Mouse (Mus musculus) cerebellum, adult 18-20 months (tissue): Measurements from ENCODE around the gene Tet3.

Experiments
- DNase-seq, 2 experiments: peaks; one replicate each; pipeline ENCODE4 v3.0.0; 2021

The Tet3 gene

DNA sequence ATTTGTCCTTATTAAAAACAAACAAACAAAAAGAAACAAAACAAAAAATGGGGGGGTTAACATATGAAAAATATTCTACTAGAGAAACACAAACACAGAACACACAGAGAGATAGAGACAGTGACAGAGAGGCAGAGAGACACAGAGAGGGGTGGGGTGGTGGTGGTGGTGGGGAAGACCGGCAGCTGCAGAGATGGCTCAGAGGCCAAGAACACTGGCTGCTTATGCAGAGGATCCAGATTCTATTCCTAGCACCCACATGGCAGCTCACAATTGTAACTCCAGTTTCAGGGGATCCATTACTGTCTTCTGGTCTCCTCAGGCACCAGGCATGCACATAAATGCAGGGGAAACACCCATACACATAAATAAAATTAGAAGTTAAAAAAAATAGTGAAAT lies 45.2 kb downstream of the Tet3 start:
- no peak for DNase-seq

DNA sequence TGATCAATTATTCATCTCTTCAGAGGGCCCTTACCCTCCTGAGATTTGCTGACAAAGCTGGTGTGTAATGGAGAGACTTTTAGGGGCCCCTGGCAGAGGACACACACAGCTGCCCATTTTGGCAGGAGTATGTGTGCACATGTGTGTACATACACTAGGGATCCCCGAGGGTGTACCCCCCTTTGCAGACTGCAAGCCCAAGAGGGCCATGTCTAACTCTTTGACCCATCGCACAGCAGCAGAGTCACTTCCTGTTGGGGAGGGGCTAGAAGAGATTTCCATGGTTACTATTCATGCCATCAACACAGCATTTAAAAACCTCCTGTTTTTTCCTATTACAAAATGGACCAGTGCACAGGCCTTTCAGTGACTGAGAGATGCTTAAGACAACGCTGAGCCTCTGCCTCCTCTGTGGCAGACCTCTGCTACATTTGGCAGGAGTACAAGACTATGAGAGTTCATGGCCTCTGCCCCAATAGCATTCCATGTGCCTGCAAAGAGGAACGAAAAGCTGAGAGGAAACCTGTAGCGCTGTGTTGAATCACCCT lies 46.0 kb downstream of the Tet3 start:
- DNase-seq = no peak

DNA sequence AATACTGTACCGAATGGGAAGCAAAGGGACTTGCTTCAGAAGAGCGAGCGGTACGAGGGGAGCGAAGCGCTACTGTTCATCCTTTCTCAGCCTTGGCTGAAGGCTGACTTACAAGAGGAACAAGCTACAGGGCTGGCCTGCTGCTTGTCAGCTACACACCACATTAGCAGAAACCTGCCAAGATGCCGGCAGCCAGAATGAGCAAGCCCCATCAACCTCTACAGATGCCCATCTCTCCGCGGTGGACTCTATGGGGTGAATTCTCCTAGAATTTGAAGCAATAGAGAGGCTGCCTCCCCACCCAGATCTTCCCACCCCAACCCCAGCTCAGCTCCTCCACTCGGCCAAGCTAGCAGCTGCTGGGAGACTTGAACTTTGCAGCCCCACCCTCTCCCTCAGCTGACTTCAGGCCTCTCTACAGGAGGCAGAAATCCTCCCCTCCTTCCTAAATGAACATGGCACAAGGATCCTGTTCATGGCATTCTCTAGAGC lies 46.5 kb downstream of the Tet3 start:
- DNase-seq = peak in 1 of 2 experiments; percentile 54

DNA sequence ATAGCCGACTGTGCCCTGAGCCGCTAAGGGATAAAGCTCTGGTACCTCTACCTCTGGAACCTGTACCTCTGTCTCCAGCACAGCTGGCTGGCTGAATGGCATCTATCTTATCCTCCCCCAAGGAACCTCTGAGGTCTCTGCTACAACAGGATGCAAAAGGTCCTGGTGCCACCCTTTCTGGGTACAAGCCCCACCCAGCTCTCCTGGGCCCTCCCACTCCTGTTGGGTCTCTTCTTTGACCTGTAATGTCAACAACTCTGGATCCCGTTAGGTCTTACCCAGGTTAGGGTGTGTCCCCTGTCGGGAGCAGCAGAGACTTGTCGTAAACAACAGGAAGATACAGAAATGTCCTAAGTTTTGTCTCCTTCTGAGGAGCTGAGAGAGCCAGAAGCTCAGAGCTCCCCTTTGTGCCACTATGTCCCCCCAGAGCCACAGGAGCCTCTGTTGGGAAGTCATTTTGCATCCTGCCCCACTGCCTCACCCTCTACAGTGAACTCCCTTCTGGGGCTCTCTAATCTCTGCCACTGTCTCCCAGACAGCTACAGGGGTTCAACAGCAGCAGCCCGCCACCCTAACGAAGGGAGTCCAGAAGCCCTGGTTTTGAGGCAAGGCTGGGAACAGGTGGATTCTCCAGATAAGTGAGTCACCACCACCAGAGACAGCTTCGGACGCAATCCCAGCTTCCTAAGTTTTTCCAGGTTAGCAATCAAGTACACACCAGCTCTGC lies 47.1 kb downstream of the Tet3 start:
- no peak for DNase-seq

DNA sequence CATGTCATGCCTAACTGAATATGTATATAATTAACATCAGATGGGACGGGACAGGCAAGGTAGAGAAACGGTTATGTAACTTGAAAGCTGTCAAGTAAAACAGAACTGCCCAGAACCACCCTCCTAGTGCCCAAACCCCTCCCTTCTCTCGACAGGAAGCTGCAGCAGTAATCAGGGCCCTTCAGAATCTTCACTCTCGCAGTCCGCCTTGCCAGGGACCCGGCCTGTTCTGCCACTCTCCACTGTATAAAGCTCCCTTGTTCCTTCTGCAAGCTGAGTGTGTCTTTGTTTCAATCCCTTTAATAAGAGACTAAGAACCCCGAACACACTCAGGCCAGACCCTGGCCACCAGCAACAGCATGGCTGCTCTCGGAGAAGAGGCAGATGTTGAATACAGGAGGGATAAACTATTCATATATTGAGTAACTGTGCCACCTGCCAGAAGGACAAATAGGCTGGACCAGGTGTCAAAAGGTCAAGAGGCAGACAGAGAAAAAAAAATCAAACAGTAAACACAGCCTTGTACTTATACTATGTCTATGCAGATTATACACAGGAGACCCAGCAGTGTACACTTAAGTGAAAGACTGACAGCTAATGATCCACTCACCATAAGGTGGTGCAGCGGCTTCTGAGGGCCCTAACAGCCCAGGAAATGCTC lies 48.7 kb downstream of the Tet3 start:
- no peak for DNase-seq

DNA sequence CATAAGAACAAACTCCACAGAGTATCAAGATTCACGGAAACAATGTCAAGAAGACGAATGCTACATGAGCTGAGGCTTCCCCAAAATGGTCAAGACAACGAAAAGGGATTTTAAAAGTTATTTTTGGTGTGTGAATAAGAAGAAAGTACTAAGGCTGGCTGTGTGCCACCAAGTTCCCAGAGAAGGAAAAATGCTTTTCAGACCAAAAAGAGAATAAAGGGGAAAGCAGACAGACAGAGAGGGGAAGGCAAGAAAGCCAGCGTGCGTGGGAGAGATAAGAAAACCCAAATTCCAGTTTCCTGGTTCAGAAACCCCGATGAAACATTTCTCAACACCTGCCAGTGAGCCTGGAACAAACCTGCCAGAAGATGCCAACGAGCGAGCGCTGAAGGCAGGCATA lies 50.4 kb downstream of the Tet3 start:
- no peak for DNase-seq

DNA sequence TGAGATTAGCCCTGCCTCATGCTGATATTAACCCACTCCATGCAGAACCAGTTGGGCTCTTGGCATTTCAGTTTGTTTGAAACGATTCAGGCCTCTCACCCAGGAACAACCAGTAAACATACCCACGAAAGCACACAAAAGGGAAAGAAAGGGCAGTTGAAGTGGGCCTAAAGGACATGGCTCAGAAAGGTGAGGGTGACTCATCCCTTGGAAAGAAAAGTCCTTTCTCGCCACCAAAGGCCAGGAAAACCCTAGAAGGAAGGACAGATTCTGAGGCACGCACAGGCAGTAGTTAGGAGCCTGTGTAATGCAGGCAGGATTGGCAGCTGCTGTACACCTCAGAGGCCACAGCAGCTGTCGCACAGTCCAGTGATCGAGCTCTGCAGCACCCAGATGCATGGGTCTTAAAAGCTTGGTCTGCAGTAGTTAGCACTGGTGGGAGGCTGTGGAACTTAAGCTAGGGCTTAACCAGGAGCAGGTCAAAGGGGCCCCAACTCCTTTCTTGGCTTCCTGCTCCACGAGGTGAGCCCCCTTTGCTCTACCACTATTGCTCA lies 53.3 kb downstream of the Tet3 start:
- DNase-seq = no peak

DNA sequence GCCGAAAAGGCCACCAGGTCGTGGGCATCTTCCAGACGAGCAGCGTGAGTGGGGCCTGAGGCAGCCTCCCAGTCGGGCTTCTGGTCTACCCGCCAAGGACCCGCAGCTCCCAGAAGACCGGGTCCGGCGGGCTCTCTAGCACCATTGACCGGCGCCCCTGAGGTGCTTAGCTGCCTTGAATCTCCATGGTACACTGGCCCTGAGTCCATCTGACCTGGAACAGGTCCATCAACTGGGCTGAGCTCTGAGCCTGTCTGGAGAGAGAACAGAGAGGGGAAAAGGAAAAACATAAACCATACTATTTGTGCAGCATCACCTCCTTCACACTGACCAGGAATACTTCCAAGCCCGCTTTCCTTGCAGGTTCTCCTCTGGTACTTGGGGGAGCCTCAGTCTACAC lies 54.3 kb downstream of the Tet3 start:
- DNase-seq = peak; percentile 54 to 61

DNA sequence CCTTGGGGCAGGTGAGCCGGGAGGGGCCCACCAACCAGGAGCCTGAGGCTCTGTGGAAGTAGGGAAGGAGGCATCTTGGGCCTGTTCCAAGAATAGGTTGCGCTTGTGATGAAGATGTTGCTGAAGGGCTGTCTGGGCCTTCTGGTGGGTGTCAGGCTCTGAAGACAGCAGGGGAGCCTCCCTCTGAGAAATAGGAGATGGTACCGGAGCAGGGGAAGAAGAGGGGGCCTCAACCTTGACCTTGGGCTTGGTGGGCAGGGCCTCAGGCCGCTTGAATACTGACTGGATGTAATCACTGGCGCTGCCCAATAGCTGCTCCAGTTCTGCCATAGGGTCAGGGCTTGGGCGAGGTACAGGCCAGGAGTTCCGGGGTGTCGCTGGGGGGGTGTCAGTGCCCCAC lies 55.4 kb downstream of the Tet3 start:
- no peak for DNase-seq

DNA sequence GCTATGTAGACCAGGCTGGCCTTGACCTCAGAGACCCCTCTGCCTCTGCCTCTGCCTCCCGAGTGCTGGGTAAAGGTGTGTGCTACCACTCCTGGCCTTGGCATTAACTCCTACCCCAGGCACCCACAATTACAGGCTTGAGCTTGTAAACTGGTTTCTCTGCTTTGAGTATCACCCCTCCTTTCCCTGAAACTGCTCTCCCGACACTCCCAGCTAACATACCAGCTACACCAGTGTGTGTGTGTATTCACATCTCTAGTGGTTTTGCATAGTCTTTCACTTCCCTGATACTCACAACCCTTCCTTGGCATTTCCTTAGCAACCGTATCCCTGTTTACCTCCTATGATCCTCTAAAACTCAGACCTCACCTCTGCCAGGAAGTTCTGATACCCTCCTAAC lies 59.1 kb downstream of the Tet3 start:
- DNase-seq = no peak

DNA sequence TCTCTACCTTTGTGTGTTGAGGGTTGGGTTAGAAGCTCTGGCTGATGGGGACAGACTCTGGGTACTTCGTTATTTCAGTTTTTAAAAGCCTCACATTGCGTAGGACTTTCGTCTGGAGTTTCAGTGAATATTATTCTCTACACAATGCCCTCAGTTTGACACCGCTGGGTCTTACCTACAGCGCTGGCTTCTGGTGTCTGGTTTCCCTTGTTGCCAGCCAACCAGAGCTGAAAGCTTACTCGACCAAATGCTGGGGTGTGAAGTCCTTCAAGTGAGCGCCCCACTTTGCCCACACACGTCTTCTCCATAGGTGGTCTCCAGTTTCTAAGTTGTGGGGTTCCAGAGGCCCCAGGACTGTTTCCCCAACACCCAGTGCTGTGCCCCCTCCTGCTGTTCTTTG lies 61.2 kb downstream of the Tet3 start:
- no peak for DNase-seq

DNA sequence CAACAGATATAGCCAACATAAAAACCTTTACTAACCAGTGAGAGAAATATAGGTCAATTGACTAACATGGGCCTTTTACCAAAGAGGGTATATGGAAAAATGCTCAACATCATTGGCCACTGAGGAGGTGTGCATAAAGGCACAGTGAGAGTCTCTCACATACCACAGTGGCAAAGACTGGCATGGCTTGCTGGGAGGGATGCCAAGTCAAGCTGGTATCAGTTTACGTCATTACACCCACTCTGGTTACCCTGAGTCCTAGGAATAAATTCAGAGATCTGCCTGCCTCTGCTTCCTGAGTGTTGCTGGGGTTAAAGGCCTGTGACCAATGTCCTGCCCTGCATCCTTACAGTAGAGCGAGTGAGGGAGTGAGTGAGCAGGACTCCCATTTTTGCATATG lies 62.2 kb downstream of the Tet3 start:
- DNase-seq = peak in 1 of 2 experiments; percentile 40

DNA sequence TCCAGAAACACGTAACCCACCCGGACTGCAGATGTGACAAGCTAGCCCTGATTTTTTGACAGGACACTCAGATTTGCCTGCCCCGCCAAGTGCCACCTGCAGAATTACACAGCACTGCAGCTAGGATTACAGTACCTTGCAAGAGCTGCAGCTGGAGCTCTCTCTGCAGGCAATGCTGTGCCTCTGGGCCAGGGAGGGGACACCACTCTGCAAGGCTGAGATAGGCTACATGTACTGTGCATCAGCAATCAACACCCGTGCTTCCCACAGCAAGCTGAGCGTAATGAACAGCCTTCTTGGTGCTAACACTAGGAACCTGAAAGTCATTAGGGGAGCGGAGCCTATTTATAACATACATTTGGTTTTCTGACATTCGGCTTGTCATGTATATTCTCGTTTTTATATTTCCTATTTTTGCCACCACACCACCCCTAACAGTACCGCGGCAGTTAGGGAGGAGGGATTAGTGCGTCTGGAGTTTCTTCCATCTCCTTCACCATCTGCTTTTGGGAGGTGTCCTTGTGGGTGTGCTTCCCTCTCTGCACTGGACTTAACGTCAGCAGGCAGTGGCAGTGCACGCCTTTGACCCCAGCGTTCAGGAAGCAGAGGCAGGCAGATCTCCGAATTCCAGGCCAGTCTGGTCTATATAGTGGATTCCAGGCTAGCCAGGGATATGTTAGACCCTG lies 63.2 kb downstream of the Tet3 start:
- DNase-seq = no peak

DNA sequence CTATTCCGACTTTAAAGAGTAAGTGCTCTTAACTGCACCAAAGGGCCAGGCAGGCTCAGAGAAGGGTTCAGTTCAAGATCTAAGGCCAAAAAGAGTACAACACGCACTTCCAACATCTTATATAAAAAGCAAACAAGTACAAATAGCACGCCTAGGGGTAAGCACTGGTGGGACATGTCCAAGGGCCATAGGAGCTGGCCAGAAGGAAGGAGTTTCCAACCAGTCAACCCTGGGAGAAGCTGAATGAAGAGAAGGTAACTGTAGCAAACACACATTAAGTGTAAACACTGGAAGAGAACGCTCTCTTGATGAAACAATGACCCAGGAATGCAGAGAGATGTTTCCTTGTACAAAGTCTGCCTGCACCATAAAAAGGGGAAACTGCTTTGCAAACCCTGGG lies 64.8 kb downstream of the Tet3 start:
- DNase-seq = no peak

DNA sequence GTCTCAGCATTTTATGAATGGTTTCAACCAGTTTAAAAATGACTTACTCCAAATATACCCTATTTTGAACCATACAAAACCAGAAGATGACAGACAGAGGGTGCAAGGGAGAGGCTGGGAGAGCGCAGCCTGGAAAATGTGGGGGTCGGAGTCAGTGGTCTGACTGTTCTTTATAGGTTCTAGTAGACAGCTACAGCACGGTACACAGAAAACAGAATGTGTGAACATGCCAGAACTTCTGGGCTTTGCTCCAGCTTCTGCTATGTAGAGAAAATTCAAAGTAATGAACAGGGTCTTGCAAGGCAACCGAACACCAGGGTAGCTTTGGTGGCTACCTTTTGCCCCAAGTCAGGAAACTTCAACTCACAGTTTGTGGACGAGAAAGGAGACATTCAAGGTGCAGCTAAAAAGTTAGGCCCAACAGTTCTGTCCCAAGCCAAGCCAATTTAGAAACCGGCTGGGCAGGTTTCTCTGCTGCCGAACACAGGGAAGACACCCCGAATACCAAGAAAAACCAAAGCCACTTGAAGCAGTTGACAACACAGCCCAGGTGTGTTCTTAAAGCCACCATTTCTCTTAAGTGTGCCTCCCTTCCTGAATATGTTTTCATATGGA lies 66.6 kb downstream of the Tet3 start:
- peak; percentile 55 to 59 for DNase-seq

DNA sequence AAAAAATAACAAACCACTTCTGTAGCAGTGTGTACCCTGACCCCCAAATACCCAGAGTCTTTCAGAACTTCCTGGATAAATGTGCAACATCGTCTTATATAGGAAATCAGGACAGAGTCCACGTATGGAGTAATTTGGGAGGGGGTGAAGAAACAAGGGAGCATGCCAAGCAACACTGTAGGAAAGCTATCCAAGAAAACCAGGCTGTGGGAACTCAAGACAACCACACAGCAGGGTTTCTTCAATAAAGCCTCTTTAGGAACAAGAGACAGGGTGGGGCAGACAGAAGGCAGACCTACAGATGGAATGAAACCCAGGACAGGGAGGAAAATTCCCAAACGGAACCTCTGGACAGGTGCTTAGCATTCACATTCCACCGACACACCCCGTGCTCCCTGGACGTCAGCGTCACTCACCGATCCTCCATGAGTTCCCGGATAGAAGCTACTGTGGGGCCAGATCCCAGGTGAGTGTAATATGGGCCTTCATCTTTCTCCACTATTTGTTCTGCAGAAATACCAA lies 73.3 kb downstream of the Tet3 start:
- no peak for DNase-seq

DNA sequence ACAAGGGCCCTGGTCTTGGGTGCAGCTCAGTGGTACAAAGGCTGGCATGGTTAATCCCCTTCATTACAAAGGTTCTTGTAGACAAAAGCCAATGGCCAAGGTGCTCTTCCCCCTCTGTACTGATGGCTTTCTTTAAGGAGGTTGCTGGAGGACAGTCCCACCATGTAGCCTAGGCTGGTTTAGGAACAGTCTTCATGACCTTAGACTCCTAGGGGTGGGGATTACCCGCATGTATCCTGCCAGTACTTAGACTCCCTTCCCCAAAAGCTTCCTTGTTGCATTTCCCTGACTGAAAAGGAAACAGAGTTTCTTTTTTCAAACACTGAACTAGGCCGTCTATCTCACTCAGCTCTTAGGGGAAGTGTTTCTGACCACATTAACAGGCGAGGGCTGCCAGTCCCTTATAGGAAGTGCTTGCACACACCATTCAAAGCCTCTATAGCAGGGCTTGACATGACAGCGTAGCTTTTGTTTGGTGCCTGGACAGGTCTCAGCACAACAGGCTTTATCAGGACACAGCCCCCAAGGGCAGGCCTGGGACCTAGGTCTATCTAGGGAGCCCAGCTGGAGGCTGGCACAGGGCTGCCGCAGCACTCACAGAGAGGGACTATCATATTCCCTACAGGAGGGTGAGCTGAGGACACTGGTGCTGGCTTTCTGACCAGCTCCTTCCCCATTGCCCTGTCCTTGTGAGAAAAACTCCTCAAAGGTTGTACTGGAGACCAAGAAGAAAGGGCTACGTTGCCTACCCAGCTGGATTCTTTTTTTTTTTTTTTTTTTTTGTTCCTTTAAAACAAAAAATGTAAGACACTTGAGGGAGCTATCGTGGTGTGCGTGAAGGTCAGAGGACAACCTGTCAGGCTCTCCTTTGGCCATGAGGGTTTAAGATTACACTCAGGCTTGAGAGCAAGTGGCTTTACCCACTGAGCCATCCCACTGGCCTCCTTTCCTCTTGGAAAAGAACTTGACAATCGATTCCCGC lies 77.1 kb downstream of the Tet3 start:
- DNase-seq = no peak

DNA sequence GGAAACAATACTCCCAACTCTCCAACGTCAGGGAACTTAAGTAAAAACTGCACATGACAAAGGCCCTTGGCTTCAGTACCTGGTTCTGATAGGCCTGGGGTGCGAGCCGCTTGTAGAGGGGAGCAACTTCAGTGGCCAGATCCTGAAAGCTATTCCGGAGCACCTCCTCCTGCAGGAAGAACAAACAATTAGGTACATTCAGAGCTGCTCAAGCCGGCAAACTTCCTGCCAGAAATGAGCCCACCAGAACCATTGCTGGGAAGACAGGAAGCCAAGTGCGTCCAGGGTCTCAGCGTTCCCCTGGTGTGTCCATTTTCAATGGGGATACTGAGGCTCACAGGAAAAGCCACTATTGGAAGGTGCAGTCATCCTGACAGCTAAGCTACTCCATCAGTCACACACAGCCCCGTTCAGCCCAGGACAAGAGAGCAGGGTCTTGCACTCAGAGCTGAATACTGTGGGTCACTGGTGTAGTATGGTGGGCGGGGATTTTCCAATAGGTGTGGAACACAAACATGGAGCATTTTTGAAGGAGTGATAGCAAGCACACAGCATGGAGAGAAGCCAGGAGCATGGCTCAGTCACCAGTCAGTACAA lies 85.1 kb downstream of the Tet3 start:
- no peak for DNase-seq

DNA sequence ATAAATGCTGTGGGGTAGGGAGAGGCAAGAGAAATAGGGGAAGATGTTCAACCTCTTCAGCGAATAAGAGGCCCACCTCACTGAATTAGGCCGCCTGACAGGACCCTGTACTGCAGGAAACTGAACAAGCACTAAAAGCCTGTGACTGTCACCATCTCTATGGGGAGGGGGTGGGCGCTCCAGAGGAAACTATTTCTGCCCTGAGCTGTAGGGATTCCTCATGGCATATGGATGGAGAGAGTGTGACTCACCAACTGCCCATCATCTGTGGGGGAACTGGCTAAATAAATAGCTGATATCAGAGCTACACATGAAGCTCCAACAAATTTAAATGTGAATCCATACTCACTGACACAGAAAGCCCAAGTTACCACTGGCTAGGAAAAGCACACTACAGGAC lies 87.5 kb downstream of the Tet3 start:
- peak in 1 of 2 experiments; percentile 47 for DNase-seq

DNA sequence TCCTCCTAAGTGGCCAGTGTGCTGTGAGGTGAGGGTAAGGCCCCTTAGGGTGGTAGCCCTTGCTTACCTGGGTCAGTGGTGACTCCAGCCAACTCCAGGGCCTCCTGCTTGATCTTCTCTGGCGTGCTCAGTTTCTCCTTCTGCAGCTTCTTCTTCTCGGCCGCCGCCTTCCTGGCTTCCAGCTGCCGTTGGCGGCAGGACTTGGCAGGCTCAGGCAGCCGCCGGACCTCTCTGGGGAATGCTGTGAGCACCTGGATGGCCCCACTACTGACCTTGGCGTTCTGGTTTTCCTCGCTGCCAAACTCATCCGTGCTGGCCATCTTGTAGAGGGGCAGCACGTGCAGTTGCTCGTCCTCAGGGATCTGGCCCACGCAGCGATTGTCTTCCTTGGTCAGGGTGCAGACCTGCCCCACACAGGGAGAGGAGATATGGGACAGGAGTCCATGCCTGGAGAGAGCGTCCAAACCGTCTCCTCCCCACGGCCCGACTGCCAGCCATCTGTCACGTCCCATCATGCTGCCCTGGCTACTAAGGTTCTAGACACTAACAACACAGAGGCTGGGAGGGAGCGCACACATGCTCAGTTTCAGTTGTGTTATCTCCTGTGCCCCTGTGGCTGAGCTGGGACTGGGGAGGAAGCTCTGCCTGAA lies 88.4 kb downstream of the Tet3 start:
- peak; percentile 71 to 82 for DNase-seq
